Mouse (Mus musculus): ENCODE results near the gene Dtx3. TPM values are rescaled to one million over a fixed set of nuclear protein-coding genes. Genes with fewer than 3 reads are reported as not detected.

Dtx3 gene
- polyA plus RNA-seq, 1 experiment, result 101 TPM

GRCm38 (mm10) chr10:127214422-127214803 lies 18.9 kb upstream of the Dtx3 start:
- Histone ChIP-seq H3K36me3 (ENCODE audit: control insufficient read depth, insufficient read depth, low read length) (no peaks in the 10 kb centered on the region), H3K4me3 (ENCODE audit: insufficient read depth, low read depth, low read length) (no peak overlapping the region), H3K27me3 (replicated peaks; ENCODE audit: control insufficient read depth, insufficient read depth, low read length) (no peaks in the 10 kb centered on the region), H3K27ac (ENCODE audit: insufficient read depth, low read depth, low read length) (no peak overlapping the region), H3K4me1 (ENCODE audit: control insufficient read depth, insufficient read depth, low read length) (peaks cover 8% of the 10 kb centered on the region; the same call in 1 of the 2 replicates)
- WGBS, result 13% methylated on average over 1 of the region's 1 CpGs
- no peak for TF ChIP-seq POLR2A (IDR thresholded peaks at IDR 0.05; ENCODE audit: low read depth, low read length)
- TF ChIP-seq CTCF (conservative IDR thresholded peaks at IDR 0.05; ENCODE audit: insufficient read depth, insufficient read length, low read depth, low read length), result no peak
- DNase-seq, result no peak

- no peaks in the 10 kb centered on the region for H3K27me3 ChIP-seq (replicated peaks; ENCODE audit: control insufficient read depth, insufficient read depth, low read length)
- peaks cover 8% of the 10 kb centered on the region; the same call in 1 of the 2 replicates for H3K4me1 ChIP-seq (ENCODE audit: control insufficient read depth, insufficient read depth, low read length)
- H3K27ac ChIP-seq (ENCODE audit: insufficient read depth, low read depth, low read length), result no peak overlapping the region
- no peaks in the 10 kb centered on the region for H3K36me3 ChIP-seq (ENCODE audit: control insufficient read depth, insufficient read depth, low read length)
- TF ChIP-seq POLR2A (IDR thresholded peaks at IDR 0.05; ENCODE audit: low read depth, low read length), result no peak
- no peak for TF ChIP-seq CTCF (conservative IDR thresholded peaks at IDR 0.05; ENCODE audit: insufficient read depth, insufficient read length, low read depth, low read length)
- no peak for DNase-seq
- H3K4me3 ChIP-seq (ENCODE audit: insufficient read depth, low read depth, low read length), result no peak overlapping the region
- WGBS, result 78% methylated on average over 13 of the region's 13 CpGs
Measured at GRCm38 (mm10) chr10:127213704-127214421, 18.3 kb upstream of the Dtx3 start.

GRCm38 (mm10) chr10:127213272-127213671 lies 17.7 kb upstream of the Dtx3 start:
- TF ChIP-seq POLR2A (IDR thresholded peaks at IDR 0.05; ENCODE audit: low read depth, low read length) (no peak), CTCF (conservative IDR thresholded peaks at IDR 0.05; ENCODE audit: insufficient read depth, insufficient read length, low read depth, low read length) (no peak)
- Histone ChIP-seq H3K27me3 (replicated peaks; ENCODE audit: control insufficient read depth, insufficient read depth, low read length) (no peaks in the 10 kb centered on the region), H3K4me1 (ENCODE audit: control insufficient read depth, insufficient read depth, low read length) (peaks cover 8% of the 10 kb centered on the region; the same call in 1 of the 2 replicates), H3K36me3 (ENCODE audit: control insufficient read depth, insufficient read depth, low read length) (no peaks in the 10 kb centered on the region), H3K4me3 (ENCODE audit: insufficient read depth, low read depth, low read length) (no peak overlapping the region), H3K27ac (ENCODE audit: insufficient read depth, low read depth, low read length) (peak overlapping the region; percentile 19; the same call in 1 of the 2 replicates)
- WGBS, result 79% methylated on average over 8 of the region's 8 CpGs
- DNase-seq, result no peak

DNA sequence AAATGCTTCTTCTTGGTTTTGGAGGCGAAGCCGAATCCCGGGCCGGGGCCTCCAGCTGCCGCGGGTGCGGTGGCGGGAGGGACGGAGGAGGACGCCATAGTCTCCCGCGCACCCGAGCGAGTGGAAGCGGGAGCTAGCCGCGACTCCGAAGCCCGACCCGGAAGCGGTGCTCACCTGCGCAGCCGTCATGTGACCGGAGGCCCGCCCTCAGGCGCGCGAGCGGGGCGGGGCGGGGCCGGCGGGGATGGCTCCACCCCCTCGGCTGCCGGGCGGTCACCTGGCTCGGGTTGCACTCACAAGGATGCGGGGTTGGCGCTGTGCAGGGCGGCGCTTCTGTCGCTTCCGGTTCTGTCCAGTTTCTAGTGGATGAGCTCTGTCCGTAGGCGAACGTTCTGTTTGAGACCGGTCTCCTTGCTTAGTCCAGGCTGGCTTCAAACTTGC lies 15.9 kb upstream of the Dtx3 start, which contains the start of gene Pip4k2c:
Gene Pip4k2c, minus strand, starts transcription at position 172 of the 441 bp plus-strand sequence.
- peaks cover 8% of the 10 kb centered on the region; the same call in 1 of the 2 replicates for H3K4me1 ChIP-seq (ENCODE audit: control insufficient read depth, insufficient read depth, low read length)
- peak within 1 kb of the TSS; percentile 59 for H3K4me3 ChIP-seq (ENCODE audit: insufficient read depth, low read depth, low read length)
- peak within 1 kb of the TSS; percentile 77 for H3K27ac ChIP-seq (ENCODE audit: insufficient read depth, low read depth, low read length)
- H3K27me3 ChIP-seq (replicated peaks; ENCODE audit: control insufficient read depth, insufficient read depth, low read length), result no peaks in the 10 kb centered on the region
- under 1% methylated on average over 47 of the region's 47 CpGs for WGBS
- TF ChIP-seq POLR2A (IDR thresholded peaks at IDR 0.05; ENCODE audit: low read depth, low read length) (peak; percentile 46), CTCF (conservative IDR thresholded peaks at IDR 0.05; ENCODE audit: insufficient read depth, insufficient read length, low read depth, low read length) (no peak)
- no peaks in the 10 kb centered on the region for H3K36me3 ChIP-seq (ENCODE audit: control insufficient read depth, insufficient read depth, low read length)
- DNase-seq, result peak; percentile 97

- Histone ChIP-seq H3K27me3 (replicated peaks; ENCODE audit: control insufficient read depth, insufficient read depth, low read length) (no peaks in the 10 kb centered on the region), H3K4me1 (ENCODE audit: control insufficient read depth, insufficient read depth, low read length) (peaks cover 8% of the 10 kb centered on the region; the same call in 1 of the 2 replicates), H3K4me3 (ENCODE audit: insufficient read depth, low read depth, low read length) (peak overlapping the region; percentile 59), H3K36me3 (ENCODE audit: control insufficient read depth, insufficient read depth, low read length) (no peaks in the 10 kb centered on the region), H3K27ac (ENCODE audit: insufficient read depth, low read depth, low read length) (peak overlapping the region; percentile 77)
- peak; percentile 94 for DNase-seq
- TF ChIP-seq CTCF (conservative IDR thresholded peaks at IDR 0.05; ENCODE audit: insufficient read depth, insufficient read length, low read depth, low read length), result no peak
- no peak for TF ChIP-seq POLR2A (IDR thresholded peaks at IDR 0.05; ENCODE audit: low read depth, low read length)
- WGBS, result under 1% methylated on average over 25 of the region's 25 CpGs
Measured at GRCm38 (mm10) chr10:127210961-127211405, 15.5 kb upstream of the Dtx3 start.

GRCm38 (mm10) chr10:127209928-127210570 lies 14.5 kb upstream of the Dtx3 start:
- TF ChIP-seq CTCF (conservative IDR thresholded peaks at IDR 0.05; ENCODE audit: insufficient read depth, insufficient read length, low read depth, low read length), result no peak
- TF ChIP-seq POLR2A (IDR thresholded peaks at IDR 0.05; ENCODE audit: low read depth, low read length), result no peak
- Histone ChIP-seq H3K27me3 (replicated peaks; ENCODE audit: control insufficient read depth, insufficient read depth, low read length) (no peaks in the 10 kb centered on the region), H3K27ac (ENCODE audit: insufficient read depth, low read depth, low read length) (peak overlapping the region; percentile 77), H3K36me3 (ENCODE audit: control insufficient read depth, insufficient read depth, low read length) (no peaks in the 10 kb centered on the region), H3K4me3 (ENCODE audit: insufficient read depth, low read depth, low read length) (peak overlapping the region; percentile 59), H3K4me1 (ENCODE audit: control insufficient read depth, insufficient read depth, low read length) (peaks cover 8% of the 10 kb centered on the region; the same call in 1 of the 2 replicates)
- DNase-seq, result no peak
- WGBS, result 72% methylated on average over 13 of the region's 13 CpGs

GRCm38 (mm10) chr10:127208921-127209320 lies 13.4 kb upstream of the Dtx3 start:
- no peaks in the 10 kb centered on the region for H3K27me3 ChIP-seq (replicated peaks; ENCODE audit: control insufficient read depth, insufficient read depth, low read length)
- WGBS, result 67% methylated on average over 4 of the region's 4 CpGs
- peaks cover 1% of the 10 kb centered on the region; the same call in 1 of the 2 replicates for H3K36me3 ChIP-seq (ENCODE audit: control insufficient read depth, insufficient read depth, low read length)
- H3K4me3 ChIP-seq (ENCODE audit: insufficient read depth, low read depth, low read length), result no peak overlapping the region
- TF ChIP-seq CTCF (conservative IDR thresholded peaks at IDR 0.05; ENCODE audit: insufficient read depth, insufficient read length, low read depth, low read length) (no peak), POLR2A (IDR thresholded peaks at IDR 0.05; ENCODE audit: low read depth, low read length) (no peak)
- no peak overlapping the region for H3K27ac ChIP-seq (ENCODE audit: insufficient read depth, low read depth, low read length)
- no peak for DNase-seq
- H3K4me1 ChIP-seq (ENCODE audit: control insufficient read depth, insufficient read depth, low read length), result peaks cover 8% of the 10 kb centered on the region; the same call in 1 of the 2 replicates

Data from kidney, adult 2 months (tissue).